Mouse (Mus musculus): ENCODE measurements around the gene Fbn1.

The Fbn1 gene

GRCm38 (mm10) chr2:125452369-125453097 is 55.3 kb downstream of the Fbn1 start:
- no peak for DNase-seq

DNA sequence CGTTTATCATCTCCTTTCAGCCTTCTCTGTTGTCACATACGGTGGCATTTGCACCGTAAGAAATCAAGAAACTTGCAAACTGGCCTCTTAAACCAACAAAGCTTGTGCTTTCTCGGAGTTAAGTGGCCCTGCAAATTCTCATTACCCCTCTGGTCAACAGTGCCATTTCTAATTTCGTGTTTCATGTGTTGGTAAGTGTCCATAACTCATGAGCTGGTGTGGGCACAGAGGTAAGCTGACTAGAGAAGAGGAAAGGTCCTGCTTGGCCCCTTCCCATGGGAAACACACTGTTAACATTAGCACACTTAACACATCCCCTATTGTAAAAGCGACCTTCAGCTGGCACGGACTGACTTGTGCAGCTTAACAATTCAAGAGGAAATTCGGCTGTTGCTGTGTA is 58.4 kb downstream of the Fbn1 start:
- DNase-seq, result no peak

- DNase-seq, result no peak
Observed at GRCm38 (mm10) chr2:125448881-125449280, 58.9 kb downstream of the Fbn1 start.

DNA sequence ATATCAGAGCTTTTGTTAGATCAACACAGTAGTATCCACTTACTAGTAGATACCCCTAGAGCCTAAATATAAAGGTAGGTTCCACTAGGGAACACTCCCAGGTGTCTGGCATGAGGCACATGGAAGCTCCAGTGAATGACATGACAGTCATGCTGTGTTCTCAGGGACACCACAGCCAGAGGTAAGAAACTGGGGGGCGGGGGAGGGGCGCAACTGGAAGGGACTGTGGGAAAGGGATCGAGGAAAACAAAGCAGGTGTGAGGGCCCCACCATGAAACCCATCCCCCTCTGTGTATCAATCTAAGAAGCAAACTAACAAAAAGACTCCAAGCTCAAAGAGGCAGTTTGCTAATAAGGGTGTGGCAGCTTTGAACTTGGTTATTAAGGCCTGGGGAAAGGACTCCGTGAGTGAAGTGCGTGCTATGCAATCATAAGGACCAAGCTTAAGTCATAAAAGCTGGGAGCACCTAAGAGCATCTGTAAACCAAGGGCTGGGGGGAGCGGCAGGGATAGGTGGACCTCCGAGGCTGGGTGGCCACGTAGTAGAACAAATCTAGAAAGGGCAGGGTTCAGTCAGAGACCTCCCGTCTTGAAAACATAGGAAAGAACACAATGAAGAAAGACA is 60.4 kb downstream of the Fbn1 start:
- no peak for DNase-seq

GRCm38 (mm10) chr2:125438381-125438780 is 69.4 kb downstream of the Fbn1 start:
- DNase-seq, result no peak

DNA sequence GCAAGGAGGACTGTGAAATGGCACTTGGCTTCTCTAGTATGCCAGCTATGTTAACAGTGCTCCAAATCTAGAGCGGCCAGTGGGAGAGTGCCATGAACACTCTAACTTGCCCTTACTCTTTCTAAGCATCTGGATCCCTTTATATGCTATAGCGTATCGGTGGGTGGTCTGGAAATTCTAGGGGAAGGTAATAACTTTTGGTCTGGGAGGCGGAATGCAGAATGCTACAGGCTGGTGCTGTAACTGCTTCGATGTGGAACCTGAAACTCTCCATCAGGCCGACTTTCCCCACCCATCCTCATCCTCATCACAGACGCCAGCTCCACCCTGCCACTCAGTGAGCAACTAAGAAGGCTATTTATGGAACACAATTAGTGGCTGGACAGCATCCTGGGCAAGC is 71.6 kb downstream of the Fbn1 start:
- DNase-seq, result no peak

DNA sequence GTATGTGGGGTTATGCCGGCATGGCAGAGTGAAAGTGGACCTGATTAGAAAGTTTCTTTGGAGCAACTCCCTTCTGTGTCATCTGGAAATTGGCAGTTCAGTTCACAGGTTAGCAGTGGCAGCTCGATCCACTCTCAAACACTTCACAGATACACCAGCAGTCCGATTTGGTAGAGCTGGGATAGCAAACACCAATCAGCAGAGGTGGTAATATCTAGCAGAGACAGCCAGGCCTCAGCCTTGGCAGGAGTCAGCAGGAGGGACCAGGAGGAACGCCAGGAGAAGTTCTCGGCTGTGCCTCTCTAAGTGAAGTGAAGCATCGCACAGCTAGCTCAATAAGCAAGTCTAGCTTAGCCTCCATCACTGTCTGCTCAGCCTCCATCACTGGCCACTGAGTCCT is 74.3 kb downstream of the Fbn1 start:
- DNase-seq, result no peak

DNA sequence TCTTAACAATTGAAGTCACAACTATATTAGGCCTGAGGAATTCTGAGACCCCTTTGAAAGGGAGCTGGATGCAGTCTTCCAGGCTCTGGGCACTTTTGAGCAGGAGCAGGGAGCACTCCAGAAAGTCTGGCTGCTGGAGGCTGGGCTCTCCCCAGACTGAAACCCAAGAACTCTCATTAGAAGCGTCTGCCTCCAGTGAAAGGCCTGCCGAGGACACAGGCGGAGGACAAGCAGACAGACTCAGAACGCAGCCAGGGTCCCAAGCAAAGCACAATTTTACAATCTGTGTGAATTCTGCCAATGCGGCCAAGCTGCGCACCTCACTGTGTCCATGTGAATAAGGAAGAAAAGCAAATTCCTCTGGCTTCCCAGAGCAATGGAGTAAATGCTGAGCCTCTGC is 76.3 kb downstream of the Fbn1 start:
- DNase-seq, result no peak

- no peak for DNase-seq
Observed at GRCm38 (mm10) chr2:125428811-125429438, 78.9 kb downstream of the Fbn1 start.

- no peak for DNase-seq
Observed at GRCm38 (mm10) chr2:125420604-125421003, 87.2 kb downstream of the Fbn1 start.

- no peak for DNase-seq
Observed at GRCm38 (mm10) chr2:125419681-125420080, 88.1 kb downstream of the Fbn1 start.

GRCm38 (mm10) chr2:125418546-125418945 is 89.2 kb downstream of the Fbn1 start:
- DNase-seq, result no peak

DNA sequence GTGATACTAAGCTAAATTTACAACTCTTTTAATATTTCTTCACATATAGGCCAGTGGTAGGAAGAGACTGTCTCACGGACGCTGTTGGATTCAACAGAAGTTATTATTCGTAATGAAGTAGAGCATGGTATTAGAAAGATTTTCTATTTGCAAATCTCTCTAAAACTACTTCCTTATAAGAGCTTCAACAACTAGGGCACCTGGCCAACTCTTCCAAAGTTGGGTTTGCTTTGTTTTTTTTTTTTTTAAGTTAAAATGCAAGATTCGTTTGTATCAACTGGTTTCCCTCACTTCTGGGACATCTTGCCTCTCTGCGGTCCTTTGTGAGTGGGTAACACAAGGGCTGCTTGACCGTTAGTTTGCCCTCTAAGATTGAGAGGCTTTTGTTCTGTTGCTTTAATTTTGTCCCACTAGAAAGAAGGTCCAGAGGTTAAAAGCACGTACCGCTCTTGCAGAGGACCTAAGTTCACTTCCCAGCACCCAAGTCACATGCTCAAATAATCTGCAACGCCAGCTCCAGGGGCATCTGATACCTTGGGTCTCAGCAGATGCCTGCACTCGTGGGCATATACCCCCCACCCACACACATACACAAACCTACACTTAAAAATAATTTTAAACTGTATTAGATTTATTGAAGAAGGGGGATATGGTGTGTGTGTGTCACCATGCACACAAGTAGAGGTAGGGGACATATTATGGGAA is 91.1 kb downstream of the Fbn1 start:
- DNase-seq, result no peak

- no peak for DNase-seq
Observed at GRCm38 (mm10) chr2:125412351-125412750, 95.4 kb downstream of the Fbn1 start.

DNA sequence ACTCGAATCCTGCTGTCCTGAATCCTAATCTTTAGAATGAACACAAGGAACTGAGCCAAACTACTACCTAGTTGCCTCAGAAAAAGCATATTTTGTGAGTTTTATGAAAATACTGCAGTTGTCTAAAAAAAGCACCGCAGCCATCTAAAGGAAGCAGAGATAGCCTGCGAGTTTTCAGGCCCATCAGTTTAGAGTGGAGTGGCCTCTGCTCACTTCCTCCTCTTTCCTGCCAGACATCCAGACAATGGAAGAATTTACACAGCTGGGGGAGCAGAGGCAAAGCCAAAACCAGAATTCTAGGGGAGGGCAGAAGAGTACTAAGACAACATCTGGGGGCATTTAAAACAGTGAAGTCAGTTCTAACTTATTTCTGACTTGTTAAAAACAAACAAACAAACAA is 96.0 kb downstream of the Fbn1 start:
- DNase-seq, result no peak

DNA sequence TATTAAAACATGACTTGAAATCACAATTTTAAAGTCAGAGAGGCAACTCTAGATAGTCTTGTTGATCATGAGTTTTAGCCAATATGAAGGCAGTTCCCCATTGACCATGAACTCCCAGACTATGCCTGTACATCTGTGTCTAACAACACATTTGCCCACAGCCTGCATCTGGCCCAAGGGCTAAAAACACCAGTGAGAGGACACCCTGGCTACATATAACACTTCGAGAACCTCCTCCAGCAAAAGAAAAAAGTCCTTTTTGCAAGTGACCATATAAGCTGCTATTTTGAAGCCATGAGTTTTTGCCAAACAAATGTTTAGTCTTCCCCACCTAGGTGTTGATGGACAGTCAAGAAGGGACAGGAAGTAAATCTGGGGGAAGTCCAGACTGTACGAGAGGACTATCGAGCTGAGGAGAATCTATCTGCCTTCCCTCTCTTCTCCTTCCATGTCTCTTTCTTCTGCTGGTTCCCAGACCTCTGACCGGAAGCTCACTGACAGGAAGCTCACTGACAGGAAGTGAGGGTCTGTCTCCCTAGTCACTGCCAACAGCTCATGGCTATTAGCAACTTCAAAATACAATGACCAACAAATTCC is 103.2 kb downstream of the Fbn1 start:
- DNase-seq, result no peak

DNA sequence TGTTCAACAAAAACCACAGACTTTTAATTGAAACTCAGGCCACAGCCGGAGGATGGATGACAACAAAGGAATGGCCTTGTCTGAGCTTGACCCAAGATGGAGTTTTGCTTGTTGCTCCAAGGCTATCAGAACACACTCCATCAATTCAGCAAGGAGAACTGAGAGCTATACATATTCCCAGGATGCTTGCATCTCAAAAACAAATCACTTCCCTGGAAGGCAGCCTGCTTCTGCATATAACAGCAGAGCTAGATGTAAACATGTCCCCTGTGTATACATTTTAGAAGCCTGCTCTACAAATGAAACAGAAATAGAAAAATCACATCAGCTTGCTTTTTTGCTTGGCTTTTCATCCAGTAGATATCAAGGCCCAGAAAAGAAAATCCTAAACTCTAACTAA is 105.5 kb downstream of the Fbn1 start:
- DNase-seq, result no peak

DNA sequence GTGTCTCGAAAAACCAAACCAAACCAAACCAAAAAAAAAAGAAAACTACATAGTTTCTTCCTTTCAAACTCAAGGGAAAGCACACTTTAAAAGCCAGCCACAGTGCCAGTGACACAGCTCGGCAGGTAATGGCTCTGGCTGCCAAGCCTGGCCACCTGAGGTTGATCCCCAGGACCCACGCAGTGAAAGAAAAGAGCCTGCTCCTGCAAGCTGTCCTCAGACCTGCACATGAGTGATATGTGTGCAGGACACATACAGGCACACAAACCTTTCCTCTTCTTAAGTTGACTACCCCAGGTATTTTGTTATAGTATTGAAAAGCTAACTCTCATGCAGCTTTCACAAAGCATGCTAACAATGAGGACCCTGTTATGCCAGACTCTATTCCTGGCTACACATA is 107.7 kb downstream of the Fbn1 start:
- no peak for DNase-seq

DNA sequence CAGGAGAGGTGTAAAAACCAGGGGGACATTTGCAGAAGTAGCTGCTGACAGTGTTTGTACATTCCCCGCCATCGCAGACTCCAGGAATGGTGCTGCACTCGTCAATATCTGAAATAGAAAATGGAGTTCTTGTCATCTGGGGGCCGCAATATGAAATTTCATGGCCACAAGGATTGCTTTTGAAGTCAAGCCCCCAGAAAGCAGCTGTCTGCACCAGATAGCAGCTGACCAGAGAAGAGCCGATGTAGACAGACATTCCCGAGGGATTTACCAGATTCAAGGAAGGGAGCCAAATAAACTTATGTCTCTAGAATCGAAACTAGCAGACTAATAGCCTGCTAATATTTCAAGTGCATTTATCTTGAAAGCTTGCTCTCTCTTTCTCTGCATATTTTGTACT is 110.0 kb downstream of the Fbn1 start:
- no peak for DNase-seq

GRCm38 (mm10) chr2:125394428-125395101 is 113.2 kb downstream of the Fbn1 start:
- no peak for DNase-seq

- DNase-seq, result no peak
Observed at GRCm38 (mm10) chr2:125391582-125391981, 116.2 kb downstream of the Fbn1 start.

- no peak for DNase-seq
Observed at GRCm38 (mm10) chr2:125389796-125390195, 118.0 kb downstream of the Fbn1 start.
